Mouse (Mus musculus) thymus, postnatal 36 days (tissue): Measurements from ENCODE around the gene Pde4d.

Source experiments
- DNase-seq, 2 experiments: peaks; one replicate each; pipeline ENCODE4 v3.0.0; 2022; ENCODE audit warnings: mixed read lengths in 2 of 2

The Pde4d gene

GRCm38 (mm10) chr13:109318434-109318998 is 868.8 kb downstream of the Pde4d start:
- DNase-seq: no peak

- DNase-seq: no peak
Measured at GRCm38 (mm10) chr13:109326061-109326460, 876.3 kb downstream of the Pde4d start.

DNA sequence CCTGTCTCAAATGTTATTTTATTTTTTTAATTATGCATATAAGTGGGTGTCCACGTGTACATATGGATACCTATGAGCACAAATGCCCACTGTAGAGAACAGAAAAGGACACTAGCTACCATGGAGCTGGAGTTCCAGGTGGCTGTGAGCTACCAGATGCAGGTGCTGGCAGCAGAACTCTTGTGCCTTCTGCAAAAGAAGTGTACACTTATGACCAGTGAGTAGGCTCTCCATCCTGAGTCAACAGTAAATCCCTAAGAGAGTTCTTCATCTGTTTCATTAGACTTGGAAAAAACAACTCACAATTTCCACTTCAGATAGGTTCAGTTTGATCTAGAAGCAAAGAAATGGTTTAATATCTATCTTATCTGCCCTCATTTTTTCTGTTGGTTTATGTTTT is 881.8 kb downstream of the Pde4d start:
- no peak for DNase-seq

DNA sequence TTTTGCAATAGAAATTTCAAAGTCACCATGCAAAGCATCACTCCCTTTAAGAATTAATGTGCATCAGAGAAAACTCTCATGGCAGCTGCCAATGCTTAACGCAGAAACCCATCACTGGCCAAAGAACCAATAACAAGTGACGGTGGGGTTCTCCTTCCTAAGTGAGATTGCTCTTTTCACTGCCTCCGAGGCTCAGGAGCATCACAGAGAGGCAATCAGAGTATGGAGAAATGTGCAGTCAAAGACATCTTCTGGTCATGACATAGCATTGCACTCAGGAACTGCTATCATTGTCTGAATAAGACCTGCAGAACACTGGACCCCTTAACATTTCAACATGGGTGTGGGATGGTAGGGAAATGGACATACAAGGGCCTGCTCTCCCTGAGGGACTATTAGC is 892.2 kb downstream of the Pde4d start:
- no peak for DNase-seq

- DNase-seq: no peak
Measured at GRCm38 (mm10) chr13:109342469-109342868, 892.7 kb downstream of the Pde4d start.

DNA sequence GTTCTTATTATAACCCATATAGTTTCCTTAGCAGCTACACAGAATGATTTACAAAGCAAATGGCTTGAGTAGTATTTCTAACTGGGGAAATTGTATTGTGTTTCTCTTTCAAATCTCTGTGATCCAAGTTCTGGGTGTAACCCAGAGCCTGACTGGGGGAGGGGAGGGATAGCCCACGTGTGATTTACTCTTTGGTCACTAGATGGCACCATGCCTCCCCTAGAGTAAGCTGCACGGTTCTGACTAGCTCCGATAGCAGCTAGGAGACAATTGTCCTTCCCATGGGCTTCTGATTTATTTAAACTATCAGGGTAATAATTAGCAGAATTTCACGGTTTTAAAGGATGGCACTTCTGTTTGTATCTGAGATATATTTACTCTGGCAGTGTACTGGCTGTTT is 893.8 kb downstream of the Pde4d start:
- peak; percentile 42 to 50 for DNase-seq

DNA sequence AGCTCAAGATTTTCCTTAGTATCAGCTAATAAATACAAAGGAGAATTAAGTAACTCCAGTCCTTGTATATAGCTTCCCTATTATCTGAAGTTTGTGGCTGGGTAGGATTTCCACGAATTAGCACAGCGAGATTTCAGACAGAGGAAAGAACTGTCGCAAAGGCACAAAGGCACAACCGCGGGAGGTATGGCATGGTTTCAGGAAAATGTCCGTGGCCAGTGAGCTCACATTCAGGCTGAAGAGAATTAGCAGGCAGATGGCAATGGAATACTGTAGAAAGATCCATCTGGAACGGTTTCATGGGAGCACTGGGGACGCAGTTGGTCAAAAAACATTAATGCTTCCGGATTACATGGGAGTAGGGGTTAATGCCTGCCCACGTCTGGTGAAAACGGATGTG is 898.0 kb downstream of the Pde4d start:
- no peak for DNase-seq

DNA sequence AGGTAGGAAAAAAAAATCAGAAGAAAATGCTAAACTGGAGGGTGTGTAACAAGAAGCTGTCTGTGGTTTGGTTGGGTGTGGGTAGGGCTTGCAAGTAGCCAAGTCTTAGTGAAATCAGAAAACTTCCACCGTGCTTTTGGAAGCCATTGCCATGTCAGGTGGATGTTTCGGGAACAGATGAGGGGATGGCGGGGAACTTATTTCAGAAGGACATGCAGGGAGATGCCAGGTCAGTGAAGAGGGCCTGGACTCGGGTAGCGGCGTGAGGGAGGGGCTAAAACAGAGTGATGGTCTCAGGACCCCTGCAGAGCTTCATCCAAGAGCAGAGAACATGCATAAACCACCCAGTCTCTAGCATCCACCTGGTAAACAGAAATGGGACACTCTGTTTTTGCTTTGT is 898.6 kb downstream of the Pde4d start:
- DNase-seq: no peak

DNA sequence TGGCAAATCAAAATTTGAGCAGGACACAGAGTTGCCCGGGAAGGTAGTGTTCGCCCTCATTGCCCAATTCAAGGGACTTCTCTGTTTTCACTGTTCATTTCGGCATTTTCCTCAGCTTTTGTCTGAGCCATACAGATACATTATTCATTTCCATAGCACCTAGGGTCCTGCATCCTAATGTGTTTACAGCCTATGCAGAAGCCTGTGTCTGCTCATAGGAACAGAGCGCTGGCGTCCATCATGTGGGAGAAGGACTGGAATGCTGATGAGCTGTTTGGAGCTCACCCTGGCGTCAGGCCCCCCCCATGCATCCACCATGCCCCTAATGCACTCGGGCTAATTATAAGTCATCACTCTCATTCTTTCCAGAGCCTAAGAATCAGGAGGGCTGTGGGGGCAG is 900.4 kb downstream of the Pde4d start:
- DNase-seq: no peak

DNA sequence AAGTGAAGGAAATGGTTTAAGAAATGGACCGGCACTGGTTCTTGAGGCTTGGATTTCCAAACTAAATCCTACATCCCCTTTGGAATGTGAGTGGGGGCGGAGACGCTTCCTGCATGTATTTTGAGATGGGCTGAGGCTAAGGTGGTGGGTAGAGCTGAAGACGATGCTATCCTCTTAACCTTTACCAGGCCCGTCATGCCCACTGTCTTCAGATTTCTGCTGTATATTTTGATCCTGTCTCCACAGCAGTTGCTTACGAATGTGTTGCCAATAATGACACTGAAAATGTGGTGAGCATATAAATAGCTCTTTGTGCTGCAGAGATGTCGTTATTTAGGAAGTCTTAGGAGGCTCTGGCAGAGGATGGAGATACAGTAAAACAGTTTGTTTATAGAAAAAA is 904.3 kb downstream of the Pde4d start:
- no peak for DNase-seq

- no peak for DNase-seq
Measured at GRCm38 (mm10) chr13:109356252-109356651, 906.5 kb downstream of the Pde4d start.

DNA sequence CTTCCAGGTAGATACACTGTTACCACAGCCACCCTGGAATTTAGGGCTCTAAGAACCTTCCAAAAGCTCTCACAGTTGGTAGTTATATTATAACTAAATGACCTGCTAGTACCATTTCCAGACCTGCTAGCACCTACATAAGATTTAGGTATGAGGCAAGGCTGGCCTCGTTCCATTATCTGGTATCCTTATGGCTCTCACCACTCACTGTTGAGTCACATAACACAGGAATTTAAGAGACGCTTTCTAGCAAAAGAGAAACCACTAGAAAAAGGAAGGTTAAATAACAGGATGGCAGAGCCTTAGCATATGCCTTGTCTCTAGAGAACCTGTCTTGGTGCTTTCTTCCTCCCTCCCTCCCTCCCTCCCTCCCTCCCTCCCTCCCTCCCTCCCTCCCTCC is 910.2 kb downstream of the Pde4d start:
- DNase-seq: no peak

GRCm38 (mm10) chr13:109362340-109362739 is 912.6 kb downstream of the Pde4d start:
- no peak for DNase-seq

DNA sequence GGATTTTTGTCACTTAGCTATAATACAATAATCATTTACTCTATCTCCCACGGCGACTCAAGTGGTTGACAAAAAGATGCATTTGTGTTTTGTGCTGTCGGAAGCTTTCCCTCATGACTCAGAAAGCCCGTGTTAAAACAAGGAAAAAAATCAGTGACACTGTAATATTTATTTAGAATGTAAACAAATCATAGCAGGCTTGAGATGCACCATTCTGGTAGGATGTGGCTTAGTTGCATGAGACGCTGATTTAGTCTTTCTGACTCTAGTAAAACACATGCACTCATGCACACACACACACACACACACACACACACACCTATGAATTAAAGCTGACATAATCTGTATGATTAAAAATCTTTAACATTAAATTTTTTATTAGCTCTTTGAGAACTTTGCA is 924.7 kb downstream of the Pde4d start:
- no peak for DNase-seq

DNA sequence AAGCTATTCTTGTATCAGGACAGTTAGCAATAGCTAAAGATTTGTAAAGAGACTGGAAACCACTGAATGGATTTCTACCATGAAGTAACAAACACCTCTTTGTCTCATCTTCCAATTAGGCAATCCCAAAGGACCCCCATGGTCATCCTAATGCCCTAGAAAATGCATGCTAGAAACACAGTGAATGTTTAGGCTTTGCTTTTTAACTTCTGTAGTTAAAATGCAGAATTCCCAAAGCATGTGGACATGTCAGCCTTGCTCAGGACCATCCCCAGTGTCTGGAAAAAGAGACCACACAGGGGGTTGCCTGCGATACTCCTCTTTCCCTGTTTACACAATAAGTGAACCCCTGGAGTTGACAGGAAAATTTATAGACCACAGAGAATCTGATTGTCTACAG is 926.9 kb downstream of the Pde4d start:
- DNase-seq: no peak

GRCm38 (mm10) chr13:109380149-109380548 is 930.4 kb downstream of the Pde4d start:
- DNase-seq: no peak

GRCm38 (mm10) chr13:109388626-109389220 is 939.0 kb downstream of the Pde4d start:
- no peak for DNase-seq

DNA sequence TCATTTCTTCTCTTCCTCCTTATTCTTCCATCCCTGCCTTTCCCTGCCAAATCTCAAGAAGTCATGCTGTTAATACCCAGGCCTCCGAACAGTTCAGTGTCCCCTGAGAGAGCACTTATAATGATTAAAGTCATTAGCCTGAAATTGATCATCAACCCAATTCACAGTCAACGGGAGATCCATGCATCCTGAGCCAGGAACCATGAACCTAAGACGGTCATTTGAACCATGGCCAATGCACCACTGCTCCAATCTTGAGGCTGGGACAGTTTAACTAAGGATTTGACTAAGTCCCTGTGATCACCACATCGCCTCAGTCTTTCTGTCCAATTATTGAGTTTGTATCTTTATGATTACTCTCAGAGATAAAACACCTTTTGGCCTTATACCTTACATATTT is 952.6 kb downstream of the Pde4d start:
- DNase-seq: no peak

- DNase-seq: no peak
Measured at GRCm38 (mm10) chr13:109402936-109403335, 953.2 kb downstream of the Pde4d start.

DNA sequence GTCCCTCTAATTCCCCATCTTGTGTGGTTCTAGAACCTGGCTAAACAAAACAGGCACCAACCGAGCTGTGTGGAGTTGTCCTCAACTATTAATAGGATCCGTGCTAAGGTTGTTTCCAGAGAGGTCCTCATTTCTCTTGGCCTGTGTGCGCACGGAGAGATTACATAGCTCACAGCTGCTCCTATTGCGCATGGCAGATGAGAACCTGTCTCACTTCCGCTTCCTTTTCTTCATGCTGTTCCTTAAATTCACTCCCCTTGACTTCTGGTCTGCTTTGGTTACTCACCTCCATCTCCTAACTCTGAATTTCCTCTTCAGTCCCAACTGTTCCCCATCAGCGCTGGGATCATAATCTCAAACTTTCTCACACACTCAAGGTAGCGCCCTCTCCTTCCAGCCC is 956.6 kb downstream of the Pde4d start:
- no peak for DNase-seq

DNA sequence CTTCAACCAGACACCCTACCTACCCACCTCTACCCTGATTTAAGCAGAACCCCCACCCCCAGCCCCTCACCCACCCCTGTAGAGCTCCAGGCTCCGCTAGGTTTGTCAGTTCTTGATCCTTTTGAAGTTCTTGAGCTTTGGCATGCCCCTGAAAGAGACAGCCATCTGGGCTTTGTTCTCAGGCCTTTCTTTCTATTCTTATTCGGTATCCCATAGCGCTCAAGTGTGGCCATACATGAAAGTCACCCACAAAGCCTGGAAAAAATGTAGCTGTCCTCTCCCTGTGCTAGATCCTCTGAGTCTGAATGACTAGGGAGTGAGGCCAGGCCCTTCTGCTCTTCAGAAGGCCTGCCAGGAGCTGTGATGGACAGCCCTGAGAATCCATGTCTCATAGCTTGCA is 957.6 kb downstream of the Pde4d start:
- no peak for DNase-seq

DNA sequence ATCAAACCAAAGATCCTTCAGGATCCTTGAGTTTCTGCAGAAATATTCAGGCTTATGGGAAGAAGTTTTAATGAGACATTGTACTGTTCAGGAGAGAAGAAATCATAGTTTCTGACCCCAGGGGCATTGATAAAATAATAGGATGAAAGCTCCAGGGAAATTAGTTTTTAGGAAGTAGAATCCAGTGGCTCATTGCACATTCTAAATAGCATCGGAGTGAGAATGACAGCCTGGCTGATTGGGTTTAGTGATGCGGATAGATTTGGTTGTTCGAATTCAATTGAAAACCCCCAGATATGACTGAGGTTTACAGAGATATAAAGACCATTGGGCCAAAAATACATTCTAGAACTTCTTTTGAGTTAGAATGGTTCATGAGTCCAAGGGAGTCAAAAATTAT is 970.7 kb downstream of the Pde4d start:
- DNase-seq: no peak

DNA sequence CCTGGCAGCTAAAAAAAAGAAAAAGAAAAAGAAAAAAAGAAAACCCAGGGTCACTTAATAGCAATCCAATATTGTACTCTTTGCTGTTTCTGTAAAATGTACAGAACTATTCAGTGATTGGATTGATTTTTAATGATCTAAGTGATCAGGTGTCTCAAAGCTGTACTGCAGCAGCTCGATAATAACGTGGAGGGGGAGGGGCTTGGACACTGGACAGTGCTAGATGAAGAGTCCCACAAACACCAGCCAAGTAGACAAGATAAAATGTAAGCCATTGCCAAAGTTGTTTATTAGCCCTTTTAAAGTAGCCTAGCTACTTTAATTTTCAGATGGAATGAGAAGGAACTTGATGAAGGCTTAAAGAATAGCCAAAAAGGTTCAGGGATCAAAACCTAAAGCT is 975.2 kb downstream of the Pde4d start:
- DNase-seq: no peak

DNA sequence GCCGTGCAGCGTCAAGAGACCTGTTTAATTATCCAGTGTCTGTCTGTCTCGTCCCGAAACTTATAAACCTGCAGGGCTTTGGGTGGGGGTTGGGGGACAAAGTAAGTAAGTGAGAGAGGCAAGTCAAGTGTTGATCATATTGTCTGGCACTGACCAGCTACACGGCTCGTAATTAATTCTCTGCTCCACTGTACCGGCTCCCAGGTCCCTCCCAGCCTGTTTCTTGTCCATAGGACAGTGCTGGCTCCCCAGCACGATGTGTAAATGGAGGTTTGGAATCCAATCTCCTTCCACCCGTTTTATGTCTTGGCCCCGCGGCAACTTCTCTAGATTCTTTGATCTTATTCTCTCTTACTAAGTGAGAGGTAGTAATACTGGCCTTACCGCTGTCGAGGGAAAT is 975.8 kb downstream of the Pde4d start:
- DNase-seq: no peak

- DNase-seq: no peak
Measured at GRCm38 (mm10) chr13:109426058-109426457, 976.3 kb downstream of the Pde4d start.
